19 mouse cellular contexts compared by ENCODE assay signal in the genomic region with DNA sequence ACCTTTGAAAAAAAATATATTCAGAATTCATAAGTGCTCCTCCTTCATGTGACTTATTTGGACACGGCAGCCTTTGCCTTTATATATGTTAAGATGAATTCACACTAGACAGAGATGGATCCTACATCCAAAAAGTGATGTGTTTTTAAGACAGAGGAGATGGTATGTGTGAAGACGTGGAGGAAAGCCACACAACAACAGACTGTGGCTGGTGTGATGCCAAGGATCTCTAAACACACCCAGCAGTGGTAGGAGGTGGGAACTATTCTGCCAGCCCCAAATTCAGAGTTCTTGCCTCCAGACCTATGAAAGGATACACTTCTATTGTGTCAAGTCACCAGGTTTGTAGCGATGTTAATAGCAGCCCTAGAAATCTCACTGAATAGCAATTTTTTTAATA.
"Had no signal": no experiment of that assay in that cellular context is flagged by ENCODE, and none has a peak within 500 bp of the region (broad histone marks: within the 10 kb centered on the region; RNA-seq: fewer than 3 reads in every experiment).

No protein-coding gene starts in this region.

- H3K4me3 ChIP-seq: limb, embryonic 12.5 days; limb, embryonic 15.5 days; midbrain, embryonic 12.5 days; midbrain, embryonic 15.5 days; neural tube, embryonic 13.5 days had no signal

- H3K27ac ChIP-seq: kidney, postnatal 0 days; limb, embryonic 12.5 days; limb, embryonic 15.5 days; liver, embryonic 14.5 days; macrophage; midbrain, embryonic 12.5 days; midbrain, embryonic 15.5 days; neural tube, embryonic 13.5 days had no signal

- ATAC-seq: liver, postnatal 0 days; lung, postnatal 0 days; midbrain, embryonic 15.5 days had no signal

- H3K4me2 ChIP-seq: limb, embryonic 12.5 days; limb, embryonic 15.5 days; liver, embryonic 11.5 days; lung, embryonic 14.5 days; midbrain, embryonic 12.5 days; midbrain, embryonic 15.5 days; neural tube, embryonic 13.5 days had no signal

- H3K27me3 ChIP-seq: limb, embryonic 12.5 days; limb, embryonic 15.5 days; midbrain, embryonic 12.5 days; midbrain, embryonic 15.5 days; neural tube, embryonic 13.5 days had no signal

- DNase-seq: kidney, adult 2 months; kidney, postnatal 25 days; layer of hippocampus, postnatal 36 days; liver, postnatal 0 days; lung, embryonic 14.5 days; retina, postnatal 1 day; thymus, adult 2 months; thymus, postnatal 14 days; thymus, postnatal 4 days had no signal

- H3K36me3 ChIP-seq: midbrain, embryonic 15.5 days had no signal

- H3K9me3 ChIP-seq: limb, embryonic 12.5 days; limb, embryonic 15.5 days; midbrain, embryonic 15.5 days; neural tube, embryonic 13.5 days had no signal

- H3K9ac ChIP-seq: limb, embryonic 12.5 days; limb, embryonic 15.5 days; liver, embryonic 14.5 days; liver, postnatal 0 days; lung, embryonic 14.5 days; midbrain, embryonic 12.5 days; midbrain, embryonic 15.5 days; neural tube, embryonic 13.5 days had no signal
